Mouse (Mus musculus): ENCODE results near the gene Slc25a40. TPM values are rescaled to one million over a fixed set of nuclear protein-coding genes. Genes with fewer than 3 reads are reported as not detected.
A peak's percentile ranks its signal among the peaks of the same experiment; 100 is the strongest.

The Slc25a40 gene
- 10 to 100 TPM; 12.4 to 13.0 TPM for total RNA-seq (2021)

GRCm38 (mm10) chr5:8422157-8422931 is at the start of gene Slc25a40, which contains the start of gene Dbf4:
TSS of gene Slc25a40 (plus strand) at chr5:8422850.
TSS of gene Dbf4 (minus strand) at chr5:8422716.
- peak; percentile 77 to 82 for DNase-seq (ENCODE audit: extremely low spot score in 1 of 2, low spot score in 1 of 2)

- DNase-seq (ENCODE audit: extremely low spot score in 1 of 2, low spot score in 1 of 2), result no peak
These were observed 49.2 kb upstream of the Slc25a40 start for GRCm38 (mm10) chr5:8373415-8373814.

- no peak for DNase-seq (ENCODE audit: extremely low spot score in 1 of 2, low spot score in 1 of 2)
These were observed 48.2 kb upstream of the Slc25a40 start for GRCm38 (mm10) chr5:8374297-8374906.

GRCm38 (mm10) chr5:8393891-8394583 is 28.6 kb upstream of the Slc25a40 start:
- no peak for DNase-seq (ENCODE audit: extremely low spot score in 1 of 2, low spot score in 1 of 2)

GRCm38 (mm10) chr5:8397587-8398249 is 24.9 kb upstream of the Slc25a40 start:
- DNase-seq (ENCODE audit: extremely low spot score in 1 of 2, low spot score in 1 of 2), result no peak

GRCm38 (mm10) chr5:8408746-8409145 is 13.9 kb upstream of the Slc25a40 start:
- no peak for DNase-seq (ENCODE audit: extremely low spot score in 1 of 2, low spot score in 1 of 2)

GRCm38 (mm10) chr5:8416683-8417413 is 5.8 kb upstream of the Slc25a40 start:
- DNase-seq (ENCODE audit: extremely low spot score in 1 of 2, low spot score in 1 of 2), result no peak

GRCm38 (mm10) chr5:8417443-8417842 is 5.2 kb upstream of the Slc25a40 start:
- DNase-seq (ENCODE audit: extremely low spot score in 1 of 2, low spot score in 1 of 2), result no peak

GRCm38 (mm10) chr5:8421424-8421823 is 1.2 kb upstream of the Slc25a40 start:
- DNase-seq (ENCODE audit: extremely low spot score in 1 of 2, low spot score in 1 of 2), result no peak

- DNase-seq (ENCODE audit: extremely low spot score in 1 of 2, low spot score in 1 of 2), result no peak
These were observed 580 bp downstream of the Slc25a40 start for GRCm38 (mm10) chr5:8422932-8423928.

- DNase-seq (ENCODE audit: extremely low spot score in 1 of 2, low spot score in 1 of 2), result no peak
These were observed 1.5 kb downstream of the Slc25a40 start for GRCm38 (mm10) chr5:8424116-8424515.

- no peak for DNase-seq (ENCODE audit: extremely low spot score in 1 of 2, low spot score in 1 of 2)
These were observed 3.2 kb downstream of the Slc25a40 start for GRCm38 (mm10) chr5:8425899-8426298.

- no peak for DNase-seq (ENCODE audit: extremely low spot score in 1 of 2, low spot score in 1 of 2)
These were observed 15.0 kb downstream of the Slc25a40 start for GRCm38 (mm10) chr5:8437481-8438156.

- no peak for DNase-seq (ENCODE audit: extremely low spot score in 1 of 2, low spot score in 1 of 2)
These were observed 16.4 kb downstream of the Slc25a40 start for GRCm38 (mm10) chr5:8439095-8439494.

GRCm38 (mm10) chr5:8455565-8455964 is 32.9 kb downstream of the Slc25a40 start:
- DNase-seq (ENCODE audit: extremely low spot score in 1 of 2, low spot score in 1 of 2), result no peak

- no peak for DNase-seq (ENCODE audit: extremely low spot score in 1 of 2, low spot score in 1 of 2)
These were observed 33.9 kb downstream of the Slc25a40 start for GRCm38 (mm10) chr5:8456561-8456960.

- no peak for DNase-seq (ENCODE audit: extremely low spot score in 1 of 2, low spot score in 1 of 2)
These were observed 65.5 kb downstream of the Slc25a40 start for GRCm38 (mm10) chr5:8487989-8488700.

Measured in layer of hippocampus, postnatal 25 days (tissue).